Comparison of ENCODE assay signal across 21 mouse cellular contexts in the genomic region with DNA sequence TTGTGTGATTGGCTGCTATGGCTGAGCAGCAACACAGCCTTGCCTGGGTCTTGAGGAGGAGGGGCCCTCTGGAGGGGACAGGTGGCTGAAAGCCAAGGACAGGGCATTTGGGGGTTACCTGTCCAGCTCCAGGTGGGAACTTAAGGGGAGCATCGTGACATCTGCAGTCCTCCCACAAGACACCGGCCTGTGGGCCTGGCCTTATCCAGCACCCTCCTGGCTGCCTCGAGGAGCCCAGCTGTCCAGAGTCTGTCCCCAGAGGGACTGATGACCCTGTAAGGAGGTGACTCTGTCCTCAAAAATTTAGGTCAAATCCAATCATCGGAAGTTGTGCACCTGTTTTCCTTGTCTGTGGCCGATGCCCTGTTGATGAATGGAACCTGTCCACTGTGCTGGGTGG. TPM values are rescaled to one million over a fixed set of nuclear protein-coding genes. Genes with fewer than 3 reads are reported as not detected.
DNase-seq lines count a peak whose midpoint lies in the region; ATAC-seq and TF ChIP-seq lines count a peak whose summit lies in the region.
"Had no signal": no experiment of that assay in that cellular context is flagged by ENCODE, and none has a peak within 500 bp of the region (broad histone marks: within the 10 kb centered on the region; RNA-seq: fewer than 3 reads in every experiment).

No protein-coding gene starts in this region.

- H3K27me3 ChIP-seq in midbrain, embryonic 16.5 days (ENCODE audit: control insufficient read depth, insufficient read depth, low read depth, low read length), result no peaks in the 10 kb centered on the region
- peaks cover 11% of the 10 kb centered on the region; the same call in 1 of the 2 replicates for H3K27me3 ChIP-seq in midbrain, embryonic 11.5 days (ENCODE audit: control insufficient read depth, insufficient read depth, low read length)
- H3K27me3 ChIP-seq in cerebellum, adult 2 months (ENCODE audit: control insufficient read depth, insufficient read depth, low read length), result no peaks in the 10 kb centered on the region
- H3K27me3 ChIP-seq in stomach, postnatal 0 days (ENCODE audit: control insufficient read depth, insufficient read depth, low read length), result no peaks in the 10 kb centered on the region

- H3K4me1 ChIP-seq in midbrain, embryonic 16.5 days (ENCODE audit: control insufficient read depth, insufficient read depth, low read length), result peaks cover 13% of the 10 kb centered on the region
- peaks cover 9% of the 10 kb centered on the region for H3K4me1 ChIP-seq in midbrain, embryonic 11.5 days (ENCODE audit: control insufficient read depth, insufficient read depth, low read length)
- peaks cover 64% of the 10 kb centered on the region for H3K4me1 ChIP-seq in cerebellum, adult 2 months (ENCODE audit: control insufficient read depth, insufficient read depth, low read length)
- H3K4me1 ChIP-seq in stomach, postnatal 0 days (replicated peaks; ENCODE audit: control insufficient read depth, insufficient read depth), result no peaks in the 10 kb centered on the region

- H3K36me3 ChIP-seq in midbrain, embryonic 16.5 days (ENCODE audit: control insufficient read depth, insufficient read depth, low read length), result no peaks in the 10 kb centered on the region; the same call in 1 of the 2 replicates
- H3K36me3 ChIP-seq in midbrain, embryonic 11.5 days (ENCODE audit: control insufficient read depth, insufficient read depth, low read length), result no peaks in the 10 kb centered on the region
- no peaks in the 10 kb centered on the region for H3K36me3 ChIP-seq in stomach, postnatal 0 days (ENCODE audit: control insufficient read depth, insufficient read depth, low read length)
- H3K36me3 ChIP-seq: embryonic facial prominence, embryonic 15.5 days; forebrain, embryonic 10.5 days; G1E had no signal

- no peaks in the 10 kb centered on the region for H3K9me3 ChIP-seq in midbrain, embryonic 16.5 days (replicated peaks; ENCODE audit: control insufficient read depth, low read length, poor library complexity, severe bottlenecking)
- no peaks in the 10 kb centered on the region for H3K9me3 ChIP-seq in midbrain, embryonic 11.5 days (ENCODE audit: control insufficient read depth, low read length)
- H3K9me3 ChIP-seq in stomach, postnatal 0 days (ENCODE audit: control insufficient read depth, low read length), result no peaks in the 10 kb centered on the region
- H3K9me3 ChIP-seq: embryonic facial prominence, embryonic 15.5 days; forebrain, embryonic 10.5 days; G1E had no signal

- no peak for TF ChIP-seq POLR2A in cerebellum, adult 2 months (IDR thresholded peaks at IDR 0.05; ENCODE audit: borderline replicate concordance, insufficient read depth, low read length)

- H3K27ac ChIP-seq in midbrain, embryonic 16.5 days (ENCODE audit: low read length), result no peak overlapping the region
- H3K27ac ChIP-seq in midbrain, embryonic 11.5 days (ENCODE audit: low read depth, low read length), result no peak overlapping the region
- H3K27ac ChIP-seq in cerebellum, adult 2 months (ENCODE audit: insufficient read depth, low read length), result peak overlapping the region; percentile 32
- no peak overlapping the region for H3K27ac ChIP-seq in stomach, postnatal 0 days (replicated peaks)
- H3K27ac ChIP-seq: embryonic facial prominence, embryonic 15.5 days; forebrain, embryonic 10.5 days; hindbrain, postnatal 0 days had no signal

- 0 out of 2 replicates have a peak overlapping the region, but pooled peaks have one; percentile 10 for H3K9ac ChIP-seq in midbrain, embryonic 16.5 days (ENCODE audit: low read depth, low read length)
- no peak overlapping the region for H3K9ac ChIP-seq in midbrain, embryonic 11.5 days (ENCODE audit: low read length)
- H3K9ac ChIP-seq in stomach, postnatal 0 days (ENCODE audit: low read length), result no peak overlapping the region
- H3K9ac ChIP-seq: embryonic facial prominence, embryonic 15.5 days had no signal

- no peak overlapping the region for H3K4me3 ChIP-seq in midbrain, embryonic 16.5 days (ENCODE audit: low read depth, low read length)
- no peak overlapping the region for H3K4me3 ChIP-seq in midbrain, embryonic 11.5 days (ENCODE audit: low read depth, low read length)
- no peak overlapping the region for H3K4me3 ChIP-seq in cerebellum, adult 2 months (replicated peaks; ENCODE audit: insufficient read depth, low read depth, low read length)
- no peak overlapping the region for H3K4me3 ChIP-seq in stomach, postnatal 0 days (ENCODE audit: low read depth, low read length)
- H3K4me3 ChIP-seq: embryonic facial prominence, embryonic 15.5 days; erythroblast, embryonic 14.5 days; forebrain, embryonic 10.5 days had no signal

- TF ChIP-seq EP300 in stomach, postnatal 0 days (optimal IDR thresholded peaks at IDR 0.05), result no peak

- no peak for TF ChIP-seq CTCF in cerebellum, adult 2 months (IDR thresholded peaks at IDR 0.05; ENCODE audit: borderline replicate concordance, insufficient read depth, low read depth, low read length)
- no peak for TF ChIP-seq CTCF in stomach, postnatal 0 days (IDR thresholded peaks at IDR 0.05; ENCODE audit: low read depth)

- ATAC-seq in midbrain, embryonic 16.5 days, result no peak
- ATAC-seq in midbrain, embryonic 11.5 days (ENCODE audit: low FRiP score), result no peak
- no peak for ATAC-seq in stomach, postnatal 0 days (ENCODE audit: low FRiP score, low TSS enrichment)
- ATAC-seq: CD4-positive, CD25-positive, alpha-beta regulatory T cell, adult 4 months; forebrain, embryonic 14.5 days; hindbrain, postnatal 0 days had no signal

- 90% methylated on average over 5 of the region's 5 CpGs for WGBS in midbrain, embryonic 16.5 days
- 87% methylated on average over 5 of the region's 5 CpGs for WGBS in midbrain, embryonic 11.5 days
- WGBS in cerebellum, adult 2 months, result 12% methylated on average over 5 of the region's 5 CpGs
- 84% methylated on average over 5 of the region's 5 CpGs for WGBS in stomach, postnatal 0 days

- DNase-seq in cerebellum, adult 18-20 months, result peak; percentile 31 to 44
- no peak for DNase-seq in cerebellum, postnatal 4 days (ENCODE audit: low spot score in 2 of 2)
- no peak for DNase-seq in midbrain, embryonic 11.5 days (ENCODE audit: low spot score, missing footprints)
- peak in 1 of 2 experiments; percentile 45 for DNase-seq in cerebellum, adult 2 months
- peak; percentile 31 to 33 for DNase-seq in cerebellum, postnatal 10 days
- DNase-seq in MN1 (ENCODE audit: low spot score), result no peak
- no peak for DNase-seq in stomach, postnatal 0 days (ENCODE audit: low spot score)
- DNase-seq: embryo, embryonic 11 days; gastrocnemius, postnatal 36 days; heart, adult 11 months; heart, postnatal 14 days; kidney, adult 11 months; kidney, adult 9 months had no signal

- H3K4me2 ChIP-seq in midbrain, embryonic 16.5 days (ENCODE audit: low read length), result no peak overlapping the region
- no peak overlapping the region for H3K4me2 ChIP-seq in midbrain, embryonic 11.5 days
- H3K4me2 ChIP-seq in stomach, postnatal 0 days (replicated peaks; ENCODE audit: low read depth), result no peak overlapping the region
- H3K4me2 ChIP-seq: embryonic facial prominence, embryonic 15.5 days had no signal

RNA-seq across cellular contexts. Expression of gene Adam11, which starts 4.2 kb away (rescaled TPM):
- 32.2 and 34.9 TPM in 2 replicates for polyA plus RNA-seq in midbrain, embryonic 16.5 days (2015; fragmentation: Nextera tagmentation; extraction: Ambion mirVana)
- polyA plus RNA-seq in midbrain, embryonic 11.5 days (2014; fragmentation: Nextera tagmentation; extraction: Ambion mirVana), result 13.6 and 13.8 TPM in 2 replicates
- polyA plus RNA-seq in cerebellum, adult 2 months (2012; rRNA removed), result 207 and 239 TPM in 2 replicates
- 1.8 and 2.0 TPM in 2 replicates for polyA plus RNA-seq in stomach, postnatal 0 days (2015; fragmentation: Nextera tagmentation; extraction: Ambion mirVana)
- polyA plus RNA-seq: CD4-positive, CD25-positive, alpha-beta regulatory T cell, adult 4 months; G1E had no signal

RNA-seq across cellular contexts. Expression of gene Gjc1, which starts 54.1 kb away (rescaled TPM):
- polyA plus RNA-seq in midbrain, embryonic 16.5 days (2015; fragmentation: Nextera tagmentation; extraction: Ambion mirVana), result 25.8 and 28.2 TPM in 2 replicates
- polyA plus RNA-seq in midbrain, embryonic 11.5 days (2014; fragmentation: Nextera tagmentation; extraction: Ambion mirVana), result 85.5 and 87.8 TPM in 2 replicates
- polyA plus RNA-seq in cerebellum, adult 2 months (2012; rRNA removed), result 6.4 and 7.9 TPM in 2 replicates
- 18.1 and 21.1 TPM in 2 replicates for polyA plus RNA-seq in stomach, postnatal 0 days (2015; fragmentation: Nextera tagmentation; extraction: Ambion mirVana)
- polyA plus RNA-seq: erythroblast, embryonic 14.5 days; G1E had no signal

Comparison
In these comparisons a context has a peak if more than half of its experiments do, and no peak if none do; other contexts are left out.
1. DNase-seq: peak in cerebellum, adult 18-20 months (2 of 2) and cerebellum, postnatal 10 days (2 of 2); none in cerebellum, postnatal 4 days (0 of 2), midbrain, embryonic 11.5 days (single experiment), MN1 (single experiment) and stomach, postnatal 0 days (single experiment).